Mouse (Mus musculus) E14TG2a.4 (cell line): Measurements from ENCODE around the gene Scamp3.

Experiments
- H3K27me3 ChIP-seq: 2 replicates; pipeline ENCODE4 v1.6.1; 2014; ENCODE audit warnings: low read length, control low read depth; ENCODE audit not compliant: insufficient read depth
- H3K36me3 ChIP-seq: 2 replicates; pipeline ENCODE4 v1.6.1; 2014; ENCODE audit warnings: low read length, control low read depth; ENCODE audit not compliant: insufficient read depth
- H3K4me1 ChIP-seq: replicated peaks from 2 replicates; pipeline ENCODE4 v1.6.1; 2014; ENCODE audit warnings: low read depth, low read length, control low read depth
- H3K4me3 ChIP-seq: replicated peaks from 2 replicates; pipeline ENCODE4 v1.5.1; 2014; ENCODE audit warnings: mild to moderate bottlenecking, low read length
- H3K9me3 ChIP-seq: 2 replicates; pipeline ENCODE4 v1.6.1; 2014; ENCODE audit warnings: low read length, control low read depth
- CTCF ChIP-seq: conservative IDR thresholded peaks from 2 replicates; pipeline ENCODE4 v1.5.1; 2014; ENCODE audit warnings: low read length
- NANOG ChIP-seq: IDR thresholded peaks from 2 replicates; pipeline ENCODE4 v1.6.1; 2014; ENCODE audit warnings: borderline replicate concordance, low read length, mixed read lengths
- POU5F1 ChIP-seq: IDR thresholded peaks from 2 replicates; pipeline ENCODE4 v1.6.1; 2014; ENCODE audit warnings: low read length, borderline replicate concordance

Scamp3 gene

DNA sequence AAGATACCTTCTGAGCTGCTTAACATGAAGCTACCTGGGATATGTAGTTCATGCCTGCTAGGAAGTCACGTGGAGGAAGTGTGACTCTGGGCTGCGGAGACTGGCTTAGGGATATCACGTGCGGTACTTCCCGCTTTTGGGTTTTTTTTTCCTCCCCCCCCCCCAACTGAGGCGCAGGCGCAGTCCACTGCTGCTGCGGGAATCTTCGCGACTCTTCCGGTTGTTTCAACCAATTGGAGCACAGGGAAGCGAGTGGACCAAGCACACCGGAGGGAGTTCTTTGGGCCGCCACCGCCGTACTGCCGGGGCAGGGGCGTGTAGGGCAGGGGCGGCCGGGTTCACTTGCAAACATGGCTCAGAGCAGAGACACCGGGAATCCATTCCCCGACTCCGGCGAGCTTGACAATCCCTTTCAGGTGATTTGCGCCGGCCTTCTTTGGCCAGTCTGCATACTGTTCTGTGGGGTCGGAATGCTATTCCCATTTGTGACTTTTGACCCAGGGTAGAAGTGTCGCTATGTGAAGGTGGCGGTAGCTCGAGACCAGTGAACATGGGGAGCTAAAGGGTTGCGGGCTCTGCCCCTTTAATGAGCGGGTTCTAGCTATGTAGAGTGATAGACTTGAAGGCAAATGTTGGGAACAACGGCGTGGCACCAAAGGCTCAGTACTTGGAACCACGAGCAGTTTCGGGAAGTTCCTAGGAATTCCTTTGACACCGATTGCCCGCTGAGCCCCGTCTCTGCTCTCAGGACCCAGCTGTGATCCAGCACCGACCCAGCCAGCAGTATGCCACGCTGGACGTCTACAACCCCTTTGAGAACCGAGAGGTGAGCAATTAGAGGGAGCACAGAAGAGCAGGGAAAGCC lies at the start of gene Scamp3:
Scamp3 (plus strand) TSS at position 232 of the 865 bp plus-strand sequence.
- peaks cover 86% of the 10 kb centered on the region for H3K36me3 ChIP-seq
- TF ChIP-seq CTCF = 0 out of 2 replicates have a peak, but pooled peaks have one; percentile 0
- TF ChIP-seq NANOG = no peak
- H3K9me3 ChIP-seq = no peaks in the 10 kb centered on the region
- H3K4me3 ChIP-seq = peak within 1 kb of the TSS; percentile 93
- H3K4me1 ChIP-seq = peaks cover 48% of the 10 kb centered on the region
- no peaks in the 10 kb centered on the region for H3K27me3 ChIP-seq

DNA sequence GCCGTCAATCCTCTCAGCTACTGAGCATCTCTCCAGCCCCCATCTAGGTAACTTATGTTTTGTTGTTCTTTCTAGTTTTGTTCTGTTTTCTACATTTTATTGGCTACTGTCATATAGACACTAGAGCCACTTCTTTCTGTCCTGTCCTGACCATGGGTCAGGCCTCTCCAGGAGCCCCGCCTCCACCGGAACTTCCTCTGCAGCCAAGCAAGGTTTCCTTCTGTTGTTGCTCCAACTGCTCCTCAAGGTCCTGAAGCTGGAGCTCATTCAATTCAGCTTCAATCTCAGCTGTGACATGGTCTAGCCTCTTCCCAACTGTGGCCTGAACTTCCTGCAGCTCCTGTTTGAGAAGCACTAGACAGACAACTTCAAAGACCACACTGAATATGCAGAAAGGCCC lies 47.4 kb upstream of the Scamp3 start:
- Histone ChIP-seq H3K9me3 (no peaks in the 10 kb centered on the region; the same call in 1 of the 2 replicates), H3K36me3 (no peaks in the 10 kb centered on the region), H3K4me3 (no peak overlapping the region), H3K27me3 (peaks cover 36% of the 10 kb centered on the region), H3K4me1 (peaks cover 7% of the 10 kb centered on the region)
- TF ChIP-seq POU5F1 = no peak
- TF ChIP-seq CTCF = no peak
- TF ChIP-seq NANOG = no peak

DNA sequence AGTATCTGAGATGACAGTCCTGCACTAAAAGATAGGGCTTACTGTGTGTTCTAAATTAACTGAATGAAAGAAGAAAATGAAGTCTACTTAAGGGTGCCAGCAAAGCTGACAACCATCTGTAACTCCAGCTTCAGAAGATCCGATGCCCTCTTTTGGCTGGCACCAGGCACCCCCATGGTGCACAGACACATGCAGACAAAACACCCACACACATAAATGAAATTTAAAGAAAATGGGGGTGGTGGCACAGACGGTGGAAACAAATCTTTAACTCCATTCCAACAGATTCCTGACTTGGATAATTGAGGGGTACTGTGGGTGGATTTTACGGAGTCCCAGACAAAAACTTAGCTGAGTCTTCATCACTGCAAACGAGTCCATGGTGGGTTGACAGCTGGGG lies 45.5 kb upstream of the Scamp3 start:
- Histone ChIP-seq H3K9me3 (no peaks in the 10 kb centered on the region), H3K36me3 (no peaks in the 10 kb centered on the region), H3K4me3 (no peak overlapping the region), H3K27me3 (peaks cover 48% of the 10 kb centered on the region), H3K4me1 (peaks cover 17% of the 10 kb centered on the region)
- TF ChIP-seq NANOG (no peak), POU5F1 (no peak), CTCF (no peak)

DNA sequence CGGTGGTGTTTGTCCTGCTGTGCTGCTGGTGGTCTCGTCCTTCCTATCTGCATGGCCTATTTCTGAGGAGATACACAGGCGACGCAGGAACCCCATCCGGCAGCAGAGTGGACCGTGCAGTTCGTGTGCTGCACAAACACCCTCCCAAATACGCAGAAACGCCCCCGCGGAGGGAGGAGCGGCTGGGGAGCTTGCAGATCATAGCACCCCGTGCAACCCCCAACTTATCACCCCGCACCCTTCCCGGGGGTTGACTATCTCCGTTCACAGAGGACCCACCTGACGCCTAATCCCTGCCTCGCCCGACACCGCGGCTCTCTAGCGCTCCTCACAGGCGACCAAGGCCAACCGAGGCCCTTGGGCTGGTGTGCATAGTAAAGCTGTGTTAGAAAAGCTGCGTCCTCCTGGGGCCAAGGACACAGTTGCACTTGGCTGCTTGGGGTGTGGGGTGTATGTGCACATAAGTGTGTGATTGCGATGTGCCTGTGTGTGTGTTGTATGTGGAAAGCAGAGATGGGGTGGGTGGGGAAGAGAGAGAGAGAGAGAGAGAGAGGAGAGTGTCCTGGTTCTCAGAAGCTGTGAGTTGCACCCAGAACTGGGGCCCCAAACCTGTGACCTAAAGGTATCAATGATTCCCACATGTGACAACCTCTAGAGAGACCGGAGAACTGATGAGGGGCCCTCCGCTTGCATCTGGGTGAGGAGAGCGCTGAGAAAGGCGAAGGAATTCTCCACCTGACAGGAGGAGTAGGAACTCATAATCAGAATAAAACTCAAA lies 44.8 kb upstream of the Scamp3 start:
- Histone ChIP-seq H3K36me3 (no peaks in the 10 kb centered on the region), H3K27me3 (peaks cover 48% of the 10 kb centered on the region), H3K9me3 (no peaks in the 10 kb centered on the region), H3K4me3 (peak overlapping the region; percentile 52), H3K4me1 (peaks cover 24% of the 10 kb centered on the region)
- no peak for TF ChIP-seq CTCF
- no peak for TF ChIP-seq NANOG
- TF ChIP-seq POU5F1 = no peak

DNA sequence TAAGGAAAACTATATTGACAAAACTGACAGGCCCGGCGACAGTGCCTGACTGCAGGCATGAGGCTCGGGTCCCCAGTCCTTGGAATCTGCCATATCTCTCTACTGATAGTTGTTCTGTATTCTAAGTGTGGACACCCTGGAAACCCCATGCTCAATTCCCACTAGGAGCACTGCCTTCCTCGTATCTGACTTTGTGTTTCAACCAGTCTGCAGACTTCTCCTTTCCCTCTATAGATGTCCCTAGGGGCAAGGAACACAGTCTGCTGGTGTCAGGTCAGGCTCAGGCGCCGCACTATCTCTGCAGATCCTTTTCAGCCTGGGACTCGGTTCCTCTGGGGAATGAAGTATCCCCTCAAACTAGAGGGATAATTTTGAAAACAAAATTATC lies 44.2 kb upstream of the Scamp3 start:
- H3K9me3 ChIP-seq = no peaks in the 10 kb centered on the region
- H3K4me3 ChIP-seq = no peak overlapping the region
- no peaks in the 10 kb centered on the region for H3K36me3 ChIP-seq
- peaks cover 48% of the 10 kb centered on the region for H3K27me3 ChIP-seq
- TF ChIP-seq NANOG = no peak
- TF ChIP-seq POU5F1 = no peak
- TF ChIP-seq CTCF = no peak
- peaks cover 26% of the 10 kb centered on the region for H3K4me1 ChIP-seq

DNA sequence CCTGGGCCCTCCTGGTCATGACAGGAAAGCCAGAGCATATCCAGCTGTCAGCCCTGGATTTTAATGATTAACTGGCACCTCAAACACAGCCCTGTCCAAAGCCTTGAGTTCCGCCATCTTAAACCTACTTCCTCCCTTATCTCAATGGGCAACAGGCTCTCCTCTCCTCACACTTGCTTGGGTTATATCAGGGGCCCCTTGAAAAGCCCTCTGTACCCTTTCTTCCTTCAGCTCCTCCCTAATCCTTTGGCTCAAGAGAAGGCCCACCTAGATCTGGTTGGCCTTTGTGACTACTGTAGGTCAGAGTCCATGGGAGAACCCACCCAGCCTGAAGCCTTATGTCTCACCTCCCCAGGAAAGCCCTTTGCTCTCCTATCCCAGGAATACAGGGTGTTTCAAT lies 43.5 kb upstream of the Scamp3 start:
- no peaks in the 10 kb centered on the region for H3K9me3 ChIP-seq
- peaks cover 29% of the 10 kb centered on the region for H3K4me1 ChIP-seq
- H3K36me3 ChIP-seq = no peaks in the 10 kb centered on the region
- TF ChIP-seq CTCF (no peak), POU5F1 (no peak), NANOG (no peak)
- H3K27me3 ChIP-seq = peaks cover 48% of the 10 kb centered on the region
- no peak overlapping the region for H3K4me3 ChIP-seq

DNA sequence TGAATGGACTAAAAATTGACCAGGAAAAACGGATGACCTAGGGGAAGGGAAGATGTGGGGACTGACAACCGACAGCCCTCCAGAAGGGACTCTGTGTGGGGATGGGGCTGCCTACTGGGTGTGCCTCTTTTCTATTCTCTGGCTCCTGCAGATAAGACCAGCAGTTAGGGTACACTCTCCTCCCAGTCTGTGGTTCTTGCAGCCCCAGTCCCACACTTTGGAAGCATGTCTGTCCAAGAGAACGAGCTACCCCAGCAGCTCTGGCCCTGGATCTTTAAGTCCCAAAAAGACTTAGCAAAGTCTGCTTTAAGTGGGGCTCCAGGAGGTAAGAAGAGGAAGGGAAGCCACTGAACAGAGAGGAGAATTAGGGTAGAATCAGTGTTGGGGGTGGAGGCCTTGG lies 41.3 kb upstream of the Scamp3 start, which contains the start of gene Pklr:
Pklr (plus strand) TSS at position 185 of the 400 bp plus-strand sequence.
- no peaks in the 10 kb centered on the region for H3K36me3 ChIP-seq
- H3K4me3 ChIP-seq = peak within 1 kb of the TSS; percentile 75
- peaks cover 48% of the 10 kb centered on the region for H3K27me3 ChIP-seq
- peaks cover 31% of the 10 kb centered on the region for H3K4me1 ChIP-seq
- no peak for TF ChIP-seq NANOG
- TF ChIP-seq POU5F1 = no peak
- H3K9me3 ChIP-seq = no peaks in the 10 kb centered on the region

DNA sequence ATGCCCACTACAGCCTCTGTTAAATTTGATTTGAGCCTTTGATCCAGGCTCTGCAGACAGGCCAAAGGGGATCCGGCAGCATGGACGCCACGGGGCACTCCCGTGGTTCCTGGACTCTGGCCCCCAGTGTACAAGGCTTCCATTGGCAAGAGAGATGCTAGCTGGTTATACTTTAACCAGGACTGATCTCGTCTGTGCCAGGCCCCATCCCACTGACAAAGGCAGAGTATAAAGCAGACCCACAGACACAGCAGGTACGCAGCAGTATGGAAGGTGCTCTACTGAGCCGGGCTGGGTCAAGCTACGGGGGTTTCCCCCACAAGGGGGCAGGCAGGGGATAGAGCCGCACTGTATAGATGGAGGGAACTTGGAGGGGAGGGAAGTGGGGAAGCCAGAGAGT lies 40.9 kb upstream of the Scamp3 start:
- Histone ChIP-seq H3K4me1 (peaks cover 34% of the 10 kb centered on the region), H3K9me3 (no peaks in the 10 kb centered on the region), H3K36me3 (no peaks in the 10 kb centered on the region), H3K4me3 (no peak overlapping the region; the same call in 1 of the 2 replicates), H3K27me3 (peaks cover 52% of the 10 kb centered on the region)
- TF ChIP-seq CTCF = peak; percentile 50
- no peak for TF ChIP-seq POU5F1
- no peak for TF ChIP-seq NANOG
